Comparison of ENCODE assay signal across 10 mouse cellular contexts in genomic region chr5:111582004-111582403, GRCm38 (mm10).
DNase-seq lines count a peak whose midpoint lies in the region; ATAC-seq lines count a peak whose summit lies in the region.
"Had no signal": no experiment of that assay in that cellular context is flagged by ENCODE, and none has a peak within 500 bp of the region (broad histone marks: within the 10 kb centered on the region; RNA-seq: fewer than 3 reads in every experiment).

No protein-coding gene starts in this region.

- H3K4me1 ChIP-seq in lung, embryonic 15.5 days = peaks cover 45% of the 10 kb centered on the region
- peaks cover 56% of the 10 kb centered on the region for H3K4me1 ChIP-seq in forebrain, embryonic 15.5 days

- no peak for ATAC-seq in lung, embryonic 15.5 days (ENCODE audit: borderline replicate concordance, extremely low read depth, low FRiP score, low TSS enrichment)
- no peak; the same call in none of the 2 replicates for ATAC-seq in forebrain, embryonic 15.5 days (replicated peaks)

- 29% methylated on average over 9 of the region's 9 CpGs for WGBS in lung, embryonic 15.5 days
- 6% methylated on average over 9 of the region's 9 CpGs for WGBS in forebrain, embryonic 15.5 days

- H3K27ac ChIP-seq in lung, embryonic 15.5 days = no peak overlapping the region
- H3K27ac ChIP-seq in forebrain, embryonic 15.5 days (replicated peaks) = peak overlapping the region; percentile 90

- peak overlapping the region; percentile 61; the same call in 1 of the 2 replicates for H3K4me2 ChIP-seq in lung, embryonic 15.5 days
- H3K4me2 ChIP-seq in forebrain, embryonic 15.5 days (replicated peaks) = peak overlapping the region; percentile 63

- no peak overlapping the region for H3K9ac ChIP-seq in lung, embryonic 15.5 days
- peak overlapping the region; percentile 43 for H3K9ac ChIP-seq in forebrain, embryonic 15.5 days (replicated peaks)

- H3K9me3 ChIP-seq in lung, embryonic 15.5 days = no peaks in the 10 kb centered on the region
- H3K9me3 ChIP-seq in forebrain, embryonic 15.5 days = no peaks in the 10 kb centered on the region

- no peaks in the 10 kb centered on the region for H3K36me3 ChIP-seq in lung, embryonic 15.5 days
- no peaks in the 10 kb centered on the region for H3K36me3 ChIP-seq in forebrain, embryonic 15.5 days

- H3K4me3 ChIP-seq in lung, embryonic 15.5 days = no peak overlapping the region
- peak overlapping the region; percentile 41 for H3K4me3 ChIP-seq in forebrain, embryonic 15.5 days

- peaks cover 22% of the 10 kb centered on the region; the same call in 1 of the 2 replicates for H3K27me3 ChIP-seq in lung, embryonic 15.5 days
- no peaks in the 10 kb centered on the region for H3K27me3 ChIP-seq in forebrain, embryonic 15.5 days

- DNase-seq in lung, postnatal 25 days (ENCODE audit: low spot score) = no peak
- peak; percentile 26 to 54 for DNase-seq in layer of hippocampus, postnatal 36 days
- peak; percentile 49 for DNase-seq in right cerebral cortex, postnatal 4 days
- no peak for DNase-seq in cerebellum, adult 8-10 months
- no peak for DNase-seq in kidney, adult 9 months
- DNase-seq in lung, postnatal 36 days = no peak
- DNase-seq: kidney, postnatal 10 days; thymus, postnatal 25 days had no signal

Comparison
In these comparisons a context has a peak if more than half of its experiments do, and no peak if none do; other contexts are left out.
1. DNase-seq: peak in layer of hippocampus, postnatal 36 days (2 of 2) and right cerebral cortex, postnatal 4 days (single experiment); none in lung, postnatal 25 days (single experiment), cerebellum, adult 8-10 months (single experiment), kidney, adult 9 months (single experiment) and lung, postnatal 36 days (single experiment).